In genomic region chr5:122104201-122104600, GRCm38 (mm10) we compare ENCODE assay signal across 9 mouse cellular contexts. TPM values are rescaled to one million over a fixed set of nuclear protein-coding genes. Genes with fewer than 3 reads are reported as not detected.
A peak's percentile ranks its signal among the peaks of the same experiment; 100 is the strongest.
DNase-seq lines count a peak whose midpoint lies in the region; ATAC-seq and TF ChIP-seq lines count a peak whose summit lies in the region.
"Had no signal": no experiment of that assay in that cellular context is flagged by ENCODE, and none has a peak within 500 bp of the region (broad histone marks: within the 10 kb centered on the region; RNA-seq: fewer than 3 reads in every experiment).

No protein-coding gene starts in this region.

- H3K9ac ChIP-seq in ES-E14 (ENCODE audit: insufficient read depth, low read depth, low read length, poor library complexity, severe bottlenecking): no peak overlapping the region
- H3K9ac ChIP-seq in heart, embryonic 14.5 days (ENCODE audit: low read length): peak overlapping the region; percentile 99
- H3K9ac ChIP-seq: hindbrain, embryonic 15.5 days had no signal

- DNase-seq in adrenal gland, adult (ENCODE audit: inconsistent age in 2 of 2, low spot score in 1 of 2): peak; percentile 30 to 67
- no peak for DNase-seq in adrenal gland, postnatal 4 days (ENCODE audit: low spot score in 2 of 2)
- DNase-seq in layer of hippocampus, adult 2 months (ENCODE audit: low spot score in 2 of 2): peak in 1 of 2 experiments; percentile 40
- no peak for DNase-seq in layer of hippocampus, postnatal 36 days
- no peak for DNase-seq in ES-E14 (ENCODE audit: low read depth, low spot score)
- no peak for DNase-seq in gastrocnemius, adult 8-10 months (ENCODE audit: low spot score in 2 of 2)

- TF ChIP-seq CTCF in layer of hippocampus, adult 2 months (conservative IDR thresholded peaks at IDR 0.05): peak; percentile 87

- H3K27ac ChIP-seq in layer of hippocampus, adult 2 months: no peak overlapping the region
- no peak overlapping the region for H3K27ac ChIP-seq in ES-E14 (ENCODE audit: insufficient read depth, low read depth, low read length, poor library complexity, severe bottlenecking)
- peak overlapping the region; percentile 97 to 99 for H3K27ac ChIP-seq in heart, embryonic 14.5 days (replicated peaks in 1 of 2; ENCODE audit: control insufficient read depth in 1 of 2, insufficient read depth in 1 of 2, low read depth in 2 of 2, low read length in 2 of 2)
- H3K27ac ChIP-seq: hindbrain, embryonic 15.5 days had no signal

- no peak for ATAC-seq in heart, embryonic 14.5 days (ENCODE audit: insufficient number of reproducible peaks, insufficient read depth, low FRiP score, low read depth)
- ATAC-seq in neutrophil, adult 5-6 weeks (ENCODE audit: extremely low read depth, insufficient number of reproducible peaks, low FRiP score, poor library complexity, severe bottlenecking): peak; percentile 52; the same call in 1 of the 2 replicates

- in situ Hi-C loops in ES-E14 (cut with MboI; ENCODE audit: low sequenced_read_pairs in 2 of 2, unreplicated experiment in 2 of 2): no loop called here

- H3K4me3 ChIP-seq in layer of hippocampus, adult 2 months: no peak overlapping the region
- no peak overlapping the region for H3K4me3 ChIP-seq in ES-E14 (ENCODE audit: insufficient read depth in 1 of 2, low read depth in 1 of 2, low read length in 2 of 2, poor library complexity in 1 of 2, severe bottlenecking in 1 of 2)
- peak overlapping the region; percentile 68 to 71 for H3K4me3 ChIP-seq in heart, embryonic 14.5 days (ENCODE audit: control insufficient read depth in 1 of 2, insufficient read depth in 1 of 2, low read depth in 1 of 2, low read length in 2 of 2)
- H3K4me3 ChIP-seq: hindbrain, embryonic 15.5 days had no signal

- no peaks in the 10 kb centered on the region for H3K36me3 ChIP-seq in ES-E14 (ENCODE audit: control insufficient read depth, insufficient read depth, low read length, poor library complexity, severe bottlenecking)
- H3K36me3 ChIP-seq in heart, embryonic 14.5 days (ENCODE audit: control insufficient read depth, insufficient read depth, low read length): peaks cover 68% of the 10 kb centered on the region
- H3K36me3 ChIP-seq: hindbrain, embryonic 15.5 days had no signal

- peak overlapping the region; percentile 77 for H3K4me2 ChIP-seq in heart, embryonic 14.5 days (ENCODE audit: low read length)
- H3K4me2 ChIP-seq: hindbrain, embryonic 15.5 days had no signal

- no peaks in the 10 kb centered on the region for H3K9me3 ChIP-seq in ES-E14 (ENCODE audit: control insufficient read depth, insufficient read depth, low read depth, low read length)
- H3K9me3 ChIP-seq in heart, embryonic 14.5 days (ENCODE audit: control insufficient read depth, low read length): no peaks in the 10 kb centered on the region
- H3K9me3 ChIP-seq: hindbrain, embryonic 15.5 days had no signal

- 0 out of 2 replicates have a peak, but pooled peaks cover 3% of the 10 kb centered on the region for H3K27me3 ChIP-seq in heart, embryonic 14.5 days (ENCODE audit: control insufficient read depth, insufficient read depth, low read length)

- H3K4me1 ChIP-seq in ES-E14 (ENCODE audit: control insufficient read depth in 2 of 2, insufficient read depth in 2 of 2, low read length in 2 of 2, poor library complexity in 1 of 2): peaks cover 0 to 11% of the 10 kb centered on the region in 2 experiments; a peak in 1 of 4 replicates
- H3K4me1 ChIP-seq in heart, embryonic 14.5 days (ENCODE audit: control insufficient read depth in 2 of 2, insufficient read depth in 2 of 2, low read length in 2 of 2): peaks cover 0 to 7% of the 10 kb centered on the region in 2 experiments; a peak in 2 of 4 replicates

- 9% methylated on average over 2 of the region's 2 CpGs for WGBS in heart, embryonic 14.5 days

TF ChIP-seq in ES-E14, 5 proteins besides CTCF, POLR2A, EP300 and RAD21:
- no peak for TF ChIP-seq ZC3H11A (IDR thresholded peaks at IDR 0.05; ENCODE audit: borderline replicate concordance, low read depth, low read length)
- no peak for TF ChIP-seq MAFK (IDR thresholded peaks at IDR 0.05; ENCODE audit: insufficient read depth, low read depth, low read length)
- TF ChIP-seq ZNF384 (IDR thresholded peaks at IDR 0.05; ENCODE audit: low read depth, low read length): peak; percentile 84

RNA-seq across cellular contexts. Expression of gene Myl2, which starts 3.5 kb away (rescaled TPM):
- total RNA-seq in adrenal gland, postnatal 4 days (2021): 10 to 100 TPM in 1 of 2 experiments, 1 to 10 TPM in 1; 4.8 to 30.3 TPM
- total RNA-seq in layer of hippocampus, adult 2 months (2021): under 1 TPM in 1 of 2 experiments, not detected in 1; 0.88 TPM
- total RNA-seq in layer of hippocampus, postnatal 36 days (2021): 1 to 10 TPM; 1.0 to 1.1 TPM
- total RNA-seq in ES-E14 (2012; rRNA removed): 0.89 TPM in 1 of 2 replicates, not detected in the other
- 10,198 and 10,957 TPM in 2 replicates for polyA plus RNA-seq in heart, embryonic 14.5 days (2014; fragmentation: Nextera tagmentation; extraction: Ambion mirVana)
- total RNA-seq in neutrophil, adult 5-6 weeks (2017): 5.2 and 6.3 TPM in 2 replicates
- 1,000 to 10,000 TPM in 1 of 4 experiments, 100 to 1,000 TPM in 3; 818 to 1,021 (median 841) TPM for total RNA-seq in gastrocnemius, adult 8-10 months (2022)

RNA-seq across cellular contexts. Expression of gene Ccdc63, which starts 36.4 kb away (rescaled TPM):
- total RNA-seq in adrenal gland, postnatal 4 days (2021): under 1 TPM; 0.20 to 0.28 TPM
- 1 to 10 TPM in 1 of 2 experiments, under 1 TPM in 1; 0.39 to 1.2 TPM for total RNA-seq in layer of hippocampus, adult 2 months (2021)
- 1 to 10 TPM in 1 of 2 experiments, under 1 TPM in 1; 0.68 to 1.1 TPM for total RNA-seq in layer of hippocampus, postnatal 36 days (2021)
- 1.7 and 2.2 TPM in 2 replicates for total RNA-seq in ES-E14 (2012; rRNA removed)
- 0.85 TPM in 1 of 2 replicates, not detected in the other for polyA plus RNA-seq in heart, embryonic 14.5 days (2014; fragmentation: Nextera tagmentation; extraction: Ambion mirVana)
- 1.1 and 2.0 TPM in 2 replicates for total RNA-seq in neutrophil, adult 5-6 weeks (2017)
- under 1 TPM in 1 of 4 experiments, not detected in 3; 0.13 TPM for total RNA-seq in gastrocnemius, adult 8-10 months (2022)
- polyA plus RNA-seq: hindbrain, embryonic 15.5 days had no signal

RNA-seq across cellular contexts. Expression of gene Ppp1cc, which starts 53.9 kb away (rescaled TPM):
- 100 to 1,000 TPM; 211 to 221 TPM for total RNA-seq in adrenal gland, postnatal 4 days (2021)
- 100 to 1,000 TPM; 223 to 228 TPM for total RNA-seq in layer of hippocampus, adult 2 months (2021)
- total RNA-seq in layer of hippocampus, postnatal 36 days (2021): 100 to 1,000 TPM; 223 to 225 TPM
- 245 and 265 TPM in 2 replicates for total RNA-seq in ES-E14 (2012; rRNA removed)
- polyA plus RNA-seq in heart, embryonic 14.5 days (2014; fragmentation: Nextera tagmentation; extraction: Ambion mirVana): 229 and 248 TPM in 2 replicates
- 282 and 304 TPM in 2 replicates for total RNA-seq in neutrophil, adult 5-6 weeks (2017)
- 100 to 1,000 TPM; 108 to 221 (median 143) TPM for total RNA-seq in gastrocnemius, adult 8-10 months (2022)

RNA-seq across cellular contexts. Expression of gene Cux2, which starts 54.3 kb away (rescaled TPM):
- total RNA-seq in adrenal gland, postnatal 4 days (2021): 10 to 100 TPM; 37.5 to 37.8 TPM
- total RNA-seq in layer of hippocampus, adult 2 months (2021): 10 to 100 TPM; 30.0 to 30.9 TPM
- total RNA-seq in layer of hippocampus, postnatal 36 days (2021): 10 to 100 TPM; 32.7 to 33.8 TPM
- total RNA-seq in ES-E14 (2012; rRNA removed): 1.8 and 2.9 TPM in 2 replicates
- polyA plus RNA-seq in heart, embryonic 14.5 days (2014; fragmentation: Nextera tagmentation; extraction: Ambion mirVana): 6.4 and 7.9 TPM in 2 replicates
- under 0.01 TPM in 1 of 2 replicates, not detected in the other for total RNA-seq in neutrophil, adult 5-6 weeks (2017)
- total RNA-seq in gastrocnemius, adult 8-10 months (2022): 1 to 10 TPM; 1.8 to 3.4 (median 2.3) TPM

Comparison
In these comparisons a context has a peak if more than half of its experiments do, and no peak if none do; other contexts are left out.
1. DNase-seq: peak in adrenal gland, adult (2 of 2); none in adrenal gland, postnatal 4 days (0 of 2), layer of hippocampus, postnatal 36 days (0 of 2), ES-E14 (single experiment) and gastrocnemius, adult 8-10 months (0 of 2).
2. H3K27ac ChIP-seq: peak in heart, embryonic 14.5 days (2 of 2); none in layer of hippocampus, adult 2 months (single experiment) and ES-E14 (single experiment).
3. H3K4me3 ChIP-seq: peak in heart, embryonic 14.5 days (2 of 2); none in layer of hippocampus, adult 2 months (single experiment) and ES-E14 (0 of 2).
4. RNA of gene Myl2, which starts 3.5 kb away (total RNA-seq): 818 to 1,021 TPM in gastrocnemius, adult 8-10 months; 4.8 to 30.3 TPM in adrenal gland, postnatal 4 days, 5.2 to 6.3 TPM in neutrophil, adult 5-6 weeks, 1.0 to 1.1 TPM in layer of hippocampus, postnatal 36 days, 0.89 TPM in ES-E14 and 0.88 TPM in layer of hippocampus, adult 2 months; every median in the first group is over 10 times any median in the second.